Mouse (Mus musculus): Measurements from ENCODE around the gene Gm2a.
A peak's percentile ranks its signal among the peaks of the same experiment; 100 is the strongest.
"Not testable (repeated sequence)": the region's sequence is repeated elsewhere in the genome, so short reads cannot be mapped to it uniquely, and the experiment has no call there.

The Gm2a gene

DNA sequence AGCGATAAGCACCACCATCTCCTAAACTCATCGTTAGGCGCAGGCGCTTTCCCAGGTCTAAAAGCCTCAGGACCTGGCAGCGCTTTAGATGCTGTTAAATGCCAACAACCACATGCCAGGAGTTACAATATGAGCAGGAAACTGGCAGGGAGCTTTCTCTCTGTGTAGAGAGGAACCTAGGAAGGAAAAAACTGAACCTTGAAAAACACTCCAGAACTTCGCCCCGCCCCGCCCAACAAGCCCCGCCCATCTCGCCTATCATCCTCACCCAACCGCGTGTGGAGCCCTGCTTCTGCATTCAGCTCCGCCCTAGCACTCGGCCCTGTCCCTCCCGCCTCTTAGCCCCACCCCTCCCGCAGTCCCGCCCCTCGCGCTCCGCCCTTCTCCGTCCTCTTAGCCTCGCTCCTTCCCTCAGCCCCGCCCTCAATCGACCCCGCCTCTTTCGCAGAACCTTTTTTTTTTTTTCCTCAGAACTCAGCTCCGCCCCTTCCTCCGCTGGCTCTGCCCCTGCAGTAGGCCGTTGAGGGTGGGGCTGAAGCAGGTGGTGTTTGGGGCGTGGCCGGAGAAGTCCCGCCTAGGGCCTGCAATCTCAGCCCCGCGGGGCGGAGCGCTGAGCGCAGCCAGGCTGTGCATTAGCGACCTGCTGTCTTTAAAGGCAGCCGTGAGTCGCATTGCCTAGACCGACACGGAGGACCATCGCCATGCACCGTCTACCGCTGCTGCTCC lies at the start of gene Gm2a:
Gene Gm2a, plus strand, starts transcription at position 653 of the 726 bp plus-strand sequence.
- peak; percentile 98 for DNase-seq (ENCODE audit: low read depth, low spot score)

DNA sequence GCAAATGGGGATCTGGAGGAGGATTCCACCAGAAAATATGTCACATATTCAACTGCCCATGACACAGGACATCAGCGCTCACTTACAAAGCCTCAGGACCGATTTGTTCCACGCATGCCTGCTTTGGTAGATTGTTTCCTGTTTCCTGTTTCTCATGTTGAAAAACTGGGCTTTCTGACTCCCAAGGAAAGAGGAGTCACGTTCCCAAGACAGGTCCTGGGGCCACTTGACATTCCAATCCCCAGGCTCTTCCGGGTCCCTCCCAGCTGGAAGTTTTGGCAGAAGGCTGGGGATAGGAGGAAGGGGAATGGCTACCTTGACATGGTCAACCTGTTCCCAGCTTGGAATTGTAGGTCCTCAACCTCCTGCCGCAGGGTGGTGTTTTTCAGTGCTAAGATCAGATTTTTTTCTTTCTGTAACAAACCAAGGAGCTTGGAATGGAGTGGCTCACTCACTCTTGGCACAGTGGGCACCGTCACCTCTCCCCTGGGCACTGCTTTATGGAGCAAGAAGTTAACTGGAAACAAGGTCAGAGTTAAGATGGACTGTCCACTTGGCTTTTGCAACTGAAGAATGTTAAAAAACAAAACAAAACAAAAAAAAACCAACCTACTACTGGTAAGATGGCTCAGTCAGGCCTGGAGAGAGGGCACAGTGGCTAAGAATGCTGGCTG lies 46.9 kb upstream of the Gm2a start:
- DNase-seq (ENCODE audit: low read depth, low spot score): no peak

DNA sequence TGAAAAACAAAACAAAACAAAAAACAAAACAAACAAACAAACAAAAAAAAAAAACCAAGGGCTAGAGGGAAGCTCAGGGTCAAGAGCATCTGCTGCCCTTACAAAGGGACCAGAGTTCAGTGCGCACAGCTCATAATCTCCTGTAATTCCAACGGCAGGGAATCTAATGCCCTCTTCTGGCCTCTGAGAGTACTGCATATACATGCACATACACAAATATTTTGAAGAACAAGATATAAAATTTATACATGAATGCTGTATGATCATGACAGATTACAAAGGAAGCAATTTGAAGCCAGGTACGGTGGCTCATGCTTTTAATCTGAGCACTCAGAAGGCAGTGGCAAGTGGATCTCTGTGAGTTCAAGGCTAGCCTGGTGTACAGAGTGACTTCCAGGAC lies 40.4 kb upstream of the Gm2a start:
- DNase-seq (ENCODE audit: low read depth, low spot score): no peak

DNA sequence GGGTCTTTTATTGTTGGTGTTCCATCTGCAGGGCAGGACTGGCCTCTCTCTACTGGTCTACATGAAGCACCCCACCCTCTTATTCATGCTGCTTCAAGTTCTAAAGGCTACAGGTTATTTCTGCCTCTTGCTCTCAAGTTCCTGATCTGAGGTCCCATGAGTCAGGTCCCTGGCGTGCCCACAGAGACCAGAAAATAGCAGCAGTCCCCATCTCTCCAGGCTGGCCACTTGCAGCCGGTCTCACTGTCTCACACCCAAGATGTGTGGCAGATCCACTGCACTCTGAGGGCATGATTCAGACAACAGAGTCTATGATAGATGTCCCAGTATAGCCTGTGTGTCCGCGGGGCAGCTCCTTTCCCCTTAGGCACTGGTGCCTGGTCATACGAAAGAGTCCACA lies 37.1 kb upstream of the Gm2a start:
- DNase-seq (ENCODE audit: low read depth, low spot score): no peak

GRCm38 (mm10) chr11:55062856-55063255 lies 35.1 kb upstream of the Gm2a start:
- no peak for DNase-seq (ENCODE audit: low read depth, low spot score)

GRCm38 (mm10) chr11:55066921-55067320 lies 31.0 kb upstream of the Gm2a start:
- no peak for DNase-seq (ENCODE audit: low read depth, low spot score)

DNA sequence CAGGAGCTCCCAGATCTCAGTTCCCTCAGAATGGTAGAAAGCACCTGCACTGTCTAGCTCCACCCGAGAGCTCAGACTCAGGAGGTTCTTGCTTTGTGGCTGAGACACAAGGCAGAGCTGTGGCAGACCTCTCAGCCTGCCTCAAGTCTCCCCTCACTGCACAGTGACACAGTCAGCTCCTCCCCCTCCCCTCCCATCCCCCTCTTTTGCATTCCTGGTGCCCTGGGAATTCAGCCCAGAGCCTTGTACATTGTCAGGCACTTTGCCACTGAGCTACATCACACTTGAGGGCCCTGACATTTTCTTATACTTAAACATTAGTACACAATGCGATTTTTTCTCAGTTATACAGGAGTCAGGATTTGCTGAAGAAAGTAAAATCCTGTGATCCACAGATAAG lies 28.9 kb upstream of the Gm2a start:
- peak; percentile 39 for DNase-seq (ENCODE audit: low read depth, low spot score)

GRCm38 (mm10) chr11:55071344-55071743 lies 26.6 kb upstream of the Gm2a start:
- no peak for DNase-seq (ENCODE audit: low read depth, low spot score)

- no peak for DNase-seq (ENCODE audit: low read depth, low spot score)
Observed at GRCm38 (mm10) chr11:55072467-55072866, 25.4 kb upstream of the Gm2a start.

- no peak for DNase-seq (ENCODE audit: low read depth, low spot score)
Observed at GRCm38 (mm10) chr11:55073191-55073590, 24.7 kb upstream of the Gm2a start.

DNA sequence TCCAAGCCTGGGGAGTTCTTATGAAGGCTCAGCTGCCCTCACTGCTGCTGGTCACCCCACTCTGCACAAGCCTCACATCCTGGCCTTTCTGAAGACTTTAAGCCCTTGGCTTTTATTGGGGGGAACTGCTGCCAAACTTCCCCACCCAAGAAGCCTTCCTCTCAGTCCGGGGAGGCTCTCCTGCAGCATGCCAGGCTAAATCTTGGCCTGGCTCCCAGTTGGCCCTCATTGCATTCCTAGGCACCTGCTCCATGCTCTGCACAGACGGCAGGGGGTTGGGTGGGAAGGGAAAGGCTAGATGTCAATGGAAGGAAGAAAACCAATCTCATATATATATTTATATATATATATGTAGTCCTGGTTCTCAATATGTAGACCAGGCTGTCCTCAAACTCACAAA lies 22.3 kb upstream of the Gm2a start:
- DNase-seq (ENCODE audit: low read depth, low spot score): no peak

GRCm38 (mm10) chr11:55076234-55076633 lies 21.7 kb upstream of the Gm2a start:
- DNase-seq (ENCODE audit: low read depth, low spot score): no peak

- peak; percentile 63 for DNase-seq (ENCODE audit: low read depth, low spot score)
Observed at GRCm38 (mm10) chr11:55077331-55078231, 20.3 kb upstream of the Gm2a start, which contains the start of gene Ccdc69. Ccdc69 (minus strand) TSS chr11:55078131.

DNA sequence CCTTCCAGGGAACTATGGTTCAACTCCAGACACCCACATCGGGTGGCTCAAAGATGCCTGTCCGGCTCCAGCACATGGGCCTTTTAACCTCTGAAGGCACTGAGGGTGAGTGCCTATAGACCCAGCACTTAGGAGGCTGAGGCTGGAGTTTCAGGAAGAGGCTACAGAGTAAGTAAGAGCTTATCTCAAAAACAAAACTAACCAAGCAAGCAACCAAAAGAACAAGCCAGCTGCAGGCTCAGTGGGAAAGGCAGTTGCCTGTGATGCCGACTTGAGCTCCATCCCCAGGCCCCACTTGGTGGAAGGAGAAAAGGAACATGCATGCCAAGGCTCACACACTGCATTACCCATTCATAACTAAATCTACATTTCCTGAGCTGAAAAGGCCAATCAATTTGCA lies 19.4 kb upstream of the Gm2a start:
- no peak for DNase-seq (ENCODE audit: low read depth, low spot score)

DNA sequence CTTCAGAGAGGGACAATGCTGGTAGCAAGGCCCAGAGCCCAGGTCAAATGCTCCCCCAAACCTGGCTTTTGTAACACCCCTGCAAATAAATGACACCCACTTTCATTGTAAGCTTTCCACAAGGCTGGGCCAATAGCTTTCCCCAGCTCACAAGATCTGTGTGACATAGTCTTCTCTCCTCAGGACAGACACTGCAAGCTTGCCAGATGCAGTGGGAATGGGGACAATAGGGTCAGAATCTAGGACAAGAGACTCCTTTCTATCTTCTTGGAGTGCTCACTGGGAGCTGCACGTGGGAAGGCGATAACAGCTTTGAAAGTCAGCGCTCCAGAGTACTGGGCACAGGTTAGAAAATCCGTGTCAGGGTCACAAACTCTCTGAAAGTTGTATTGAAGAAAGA lies 18.7 kb upstream of the Gm2a start:
- DNase-seq (ENCODE audit: low read depth, low spot score): no peak

GRCm38 (mm10) chr11:55081206-55081605 lies 16.7 kb upstream of the Gm2a start:
- DNase-seq (ENCODE audit: low read depth, low spot score): no peak

DNA sequence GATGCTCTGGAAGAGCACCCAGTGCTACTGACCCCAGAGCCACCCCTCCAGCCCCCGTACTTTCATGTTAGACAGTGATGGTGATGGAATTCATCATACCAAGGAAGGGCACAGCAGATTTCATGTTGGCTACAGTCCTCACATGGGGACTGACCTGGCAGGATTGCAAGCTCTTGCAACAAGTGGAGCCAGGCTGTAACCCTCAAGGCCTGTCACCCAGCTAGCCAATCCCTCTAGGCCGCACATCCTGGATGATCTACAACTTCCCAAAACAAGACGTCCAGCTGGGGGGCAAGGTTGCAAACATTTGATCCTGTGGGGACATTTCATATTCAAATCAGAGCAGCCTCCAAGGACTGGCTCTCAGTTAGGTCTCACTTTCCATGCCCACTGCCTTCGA lies 13.3 kb upstream of the Gm2a start:
- DNase-seq (ENCODE audit: low read depth, low spot score): no peak

GRCm38 (mm10) chr11:55085396-55085795 lies 12.5 kb upstream of the Gm2a start:
- DNase-seq (ENCODE audit: low read depth, low spot score): no peak

GRCm38 (mm10) chr11:55087006-55087405 lies 10.9 kb upstream of the Gm2a start:
- peak; percentile 83 for DNase-seq (ENCODE audit: low read depth, low spot score)

- no peak for DNase-seq (ENCODE audit: low read depth, low spot score)
Observed at GRCm38 (mm10) chr11:55089892-55090291, 8.0 kb upstream of the Gm2a start.

DNA sequence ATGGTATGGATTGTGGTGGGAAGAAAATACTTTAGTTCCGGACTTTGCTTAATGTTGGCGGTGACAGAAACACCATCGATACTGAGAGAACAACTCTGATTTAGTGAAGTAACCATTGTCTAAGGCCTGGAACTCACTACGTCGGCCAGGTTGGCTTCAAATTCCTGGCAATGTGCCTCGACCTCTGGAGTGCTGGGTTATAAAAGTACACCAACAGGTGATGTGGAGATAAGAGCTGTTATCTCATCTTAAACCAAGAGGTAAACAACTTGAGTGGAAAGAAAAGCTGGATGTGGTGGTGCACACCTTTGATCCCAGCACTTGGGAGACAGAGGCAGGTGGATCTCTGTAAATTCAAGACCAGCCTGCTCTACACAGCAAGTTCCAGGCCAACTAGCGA lies 4.8 kb upstream of the Gm2a start:
- DNase-seq (ENCODE audit: low read depth, low spot score): no peak

- DNase-seq (ENCODE audit: low read depth, low spot score): not testable (repeated sequence)
Observed at GRCm38 (mm10) chr11:55096296-55096695, 1.6 kb upstream of the Gm2a start.

Data from mesoderm, embryonic 11.5 days (tissue).